Mouse (Mus musculus) E14TG2a.4 (cell line): ENCODE measurements around the gene Itpk1.

ENCODE experiments used
- CTCF ChIP-seq: conservative IDR thresholded peaks from 2 replicates; pipeline ENCODE4 v1.5.1; 2014; ENCODE audit warnings: low read length
- NANOG ChIP-seq: IDR thresholded peaks from 2 replicates; pipeline ENCODE4 v1.6.1; 2014; ENCODE audit warnings: borderline replicate concordance, low read length, mixed read lengths

- TF ChIP-seq CTCF (no peak), NANOG (no peak)
These were observed 765 bp downstream of the Itpk1 start for GRCm38 (mm10) chr12:102703921-102704408.
